Mouse (Mus musculus) stomach, postnatal 0 days (tissue): ENCODE measurements around the gene Fry.

Experiments
- CTCF ChIP-seq: IDR thresholded peaks from 2 replicates; pipeline ENCODE4 v1.5.1; 2016; ENCODE audit warnings: antibody characterized with exemption, low read depth, mild to moderate bottlenecking, moderate library complexity
- EP300 ChIP-seq: optimal IDR thresholded peaks from 2 replicates; pipeline ENCODE3; 2016; ENCODE audit warnings: antibody characterized with exemption

DNA sequence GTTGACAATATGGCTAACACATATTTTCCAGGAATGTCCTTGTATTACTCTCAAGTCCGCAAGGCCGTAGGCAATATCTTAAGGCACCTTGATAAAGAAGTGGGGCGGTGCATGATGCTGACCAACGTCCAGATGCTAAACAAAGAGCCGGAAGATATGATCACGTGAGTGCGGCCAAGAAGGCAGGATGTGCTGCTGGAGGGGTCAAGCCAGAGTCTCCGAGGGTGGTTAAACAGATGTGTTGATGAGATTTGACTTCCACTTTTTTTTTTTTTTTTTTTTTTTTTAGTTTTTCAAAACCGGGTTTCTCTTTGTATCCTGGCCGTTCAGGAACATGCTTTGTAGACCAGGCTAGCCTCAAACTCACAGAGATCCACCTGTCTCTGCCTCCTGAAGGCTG lies 262.3 kb downstream of the Fry start:
- TF ChIP-seq EP300 (no peak), CTCF (no peak)
